Mouse (Mus musculus) neural tube, embryonic 10.5 days (tissue): ENCODE measurements at regions not wholly inside any gene's neighbourhood (a gene's known extent, or its start where the extent isn't known, plus 50 kb on each side); places are given as distances from the start of the nearest gene placed in this dataset.
A peak's percentile ranks its signal among the peaks of the same experiment; 100 is the strongest.
"Not testable (repeated sequence)": the region's sequence is repeated elsewhere in the genome, so short reads cannot be mapped to it uniquely, and the experiment has no call there.

Source experiments
- DNase-seq: peaks from one replicate; pipeline ENCODE4 v3.0.0-alpha.2; 2017; ENCODE audit warnings: low spot score; ENCODE audit errors: extremely low spot score

DNA sequence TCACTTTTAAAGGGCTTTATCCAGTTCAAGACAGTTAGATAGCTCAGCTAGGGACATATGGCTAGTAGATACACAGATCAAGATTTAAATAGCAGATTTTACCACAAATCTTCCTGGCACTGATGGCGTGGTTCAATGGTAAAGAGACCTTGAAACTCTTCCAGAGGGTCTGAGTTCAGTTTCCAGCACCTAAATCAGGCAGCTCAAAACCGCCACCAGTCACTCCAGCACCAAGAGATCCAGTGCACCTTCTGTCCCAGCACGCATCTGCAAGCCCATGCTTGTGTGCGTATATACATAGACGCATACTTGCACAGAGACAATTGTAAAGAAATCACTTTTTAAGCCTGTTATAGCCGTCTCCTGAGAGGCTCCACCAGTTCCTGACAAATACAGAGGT, 454.0 kb upstream of the Jmjd1c start:
- no peak for DNase-seq

DNA sequence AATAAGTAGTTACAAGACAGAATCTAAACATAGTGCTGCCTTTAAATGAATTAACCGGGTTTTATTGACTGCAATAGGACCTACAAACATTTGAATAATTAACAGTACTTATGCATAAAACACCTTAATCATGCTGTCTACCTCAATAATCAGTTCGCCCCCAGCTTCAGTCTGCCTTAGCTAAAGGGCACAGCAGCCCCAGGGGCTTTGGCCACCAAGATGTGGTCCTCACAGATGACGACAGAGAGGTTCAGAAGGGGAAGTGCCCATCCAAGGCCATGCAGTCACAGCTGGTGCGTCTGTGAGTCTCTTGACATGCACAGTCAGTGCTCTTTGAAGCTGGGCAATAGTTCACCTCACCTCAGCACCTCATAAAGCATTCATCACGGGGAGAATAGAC, 452.8 kb upstream of the Jmjd1c start:
- DNase-seq, result no peak

DNA sequence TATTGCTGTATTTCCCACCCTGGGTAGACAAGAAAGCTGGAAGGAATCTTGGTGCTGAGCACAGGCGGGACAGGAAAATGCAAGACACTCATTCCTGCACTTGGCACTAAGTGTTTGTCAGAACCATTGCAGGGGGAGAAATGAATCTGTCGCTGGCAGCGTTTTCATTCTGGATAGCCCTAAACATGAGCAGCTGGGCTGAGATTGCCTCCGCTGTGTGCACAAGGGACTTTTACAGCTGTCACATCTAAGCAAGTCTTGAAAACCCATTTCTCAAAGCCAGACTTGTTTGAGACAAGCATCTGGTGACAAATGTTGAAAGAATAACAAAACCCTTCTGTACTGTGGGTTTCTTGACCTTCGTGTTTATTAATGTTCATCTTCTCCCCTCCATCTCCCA, 438.4 kb upstream of the Jmjd1c start:
- DNase-seq, result no peak

DNA sequence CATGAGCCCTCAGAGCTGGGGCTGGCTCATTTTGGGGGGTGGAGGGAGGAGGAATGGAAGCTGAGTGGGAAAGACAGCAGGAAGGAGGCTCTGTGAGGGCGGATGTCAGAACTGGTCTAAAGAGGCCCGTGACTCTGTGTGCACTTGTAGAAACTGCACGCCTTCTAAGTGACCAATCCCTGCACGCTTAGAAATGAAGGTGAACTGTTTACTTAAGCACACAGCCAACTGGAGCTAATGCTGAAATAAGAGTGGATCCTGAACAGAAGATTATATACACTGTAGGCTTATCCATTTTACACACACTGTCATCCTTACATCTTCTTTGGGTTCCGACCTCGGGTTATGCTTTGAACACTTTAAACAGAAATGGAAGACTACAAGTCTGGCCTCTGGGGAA, 412.8 kb upstream of the Jmjd1c start:
- DNase-seq, result peak; percentile 5

DNA sequence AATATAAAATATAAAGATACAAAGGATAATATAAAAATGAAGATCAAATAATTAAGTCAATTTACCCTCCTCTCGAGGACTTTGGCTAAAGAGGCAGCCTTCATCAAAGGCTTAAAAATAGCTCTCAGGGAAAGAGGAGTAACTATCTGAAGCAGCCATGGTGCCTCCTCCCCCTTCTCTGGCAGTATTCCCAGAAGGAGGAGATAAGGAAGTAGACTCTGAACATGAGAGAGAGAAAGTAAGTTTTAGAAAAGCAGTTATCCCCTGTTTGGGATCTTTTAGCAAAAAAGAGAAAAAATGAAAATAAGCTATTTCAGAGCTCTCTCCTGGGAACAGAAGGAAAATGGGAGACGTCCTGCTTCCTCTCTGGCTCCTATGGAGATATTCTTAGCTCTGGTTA, 406.7 kb upstream of the Jmjd1c start:
- peak; percentile 2 for DNase-seq

DNA sequence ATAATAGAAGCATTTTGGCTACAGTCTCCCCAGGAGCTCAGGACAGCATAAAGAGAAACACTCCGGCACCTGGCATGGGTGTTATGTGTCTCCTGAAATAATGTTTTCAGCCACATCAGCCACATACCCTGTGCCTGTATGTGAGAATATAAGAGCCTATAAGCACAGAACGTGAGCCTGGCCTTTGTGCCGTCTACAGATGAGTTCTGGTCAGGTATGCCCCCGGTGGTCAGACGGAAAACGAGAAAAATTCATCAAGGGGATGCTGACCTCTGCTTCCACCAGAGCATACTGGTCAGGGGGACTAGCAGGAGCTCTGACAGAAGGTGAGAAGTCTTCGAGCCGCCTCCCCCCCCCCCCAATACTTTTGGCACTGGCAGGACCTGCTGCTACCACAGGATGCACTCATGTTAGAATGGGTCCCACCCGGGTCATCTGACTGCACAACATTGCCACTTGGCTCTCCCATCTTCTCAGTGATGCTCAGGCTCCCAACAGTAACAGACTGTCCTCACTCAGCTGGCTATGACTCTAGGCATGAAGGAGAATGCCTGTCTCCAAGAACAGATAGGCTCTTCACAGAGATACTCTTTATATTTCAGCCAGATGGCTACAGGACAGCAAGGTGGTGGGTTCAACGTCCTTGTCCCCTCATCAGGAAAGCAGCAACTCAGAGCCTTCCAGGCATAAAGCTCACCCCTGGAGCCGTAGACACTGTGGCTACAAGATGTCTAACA, 401.2 kb upstream of the Jmjd1c start:
- no peak for DNase-seq

DNA sequence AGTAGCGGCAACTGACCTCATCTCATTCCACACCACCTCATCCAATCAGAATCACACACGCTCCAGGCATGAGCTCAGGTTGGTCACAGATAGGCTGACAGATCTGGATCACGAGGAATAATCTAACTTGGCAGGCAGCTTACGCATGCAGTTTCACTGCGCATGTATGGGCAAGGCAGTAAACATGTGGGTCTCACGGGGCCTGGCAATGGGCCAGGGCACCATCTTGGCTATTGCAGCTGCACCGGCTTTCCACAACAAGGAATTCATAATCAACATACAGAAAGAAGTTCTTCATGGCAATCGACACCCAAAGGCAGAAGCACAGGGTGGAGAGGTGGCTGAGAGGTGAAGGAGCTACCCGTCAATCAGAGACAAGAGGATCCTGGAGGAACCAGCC, 381.0 kb upstream of the Jmjd1c start:
- DNase-seq, result not testable (repeated sequence)

DNA sequence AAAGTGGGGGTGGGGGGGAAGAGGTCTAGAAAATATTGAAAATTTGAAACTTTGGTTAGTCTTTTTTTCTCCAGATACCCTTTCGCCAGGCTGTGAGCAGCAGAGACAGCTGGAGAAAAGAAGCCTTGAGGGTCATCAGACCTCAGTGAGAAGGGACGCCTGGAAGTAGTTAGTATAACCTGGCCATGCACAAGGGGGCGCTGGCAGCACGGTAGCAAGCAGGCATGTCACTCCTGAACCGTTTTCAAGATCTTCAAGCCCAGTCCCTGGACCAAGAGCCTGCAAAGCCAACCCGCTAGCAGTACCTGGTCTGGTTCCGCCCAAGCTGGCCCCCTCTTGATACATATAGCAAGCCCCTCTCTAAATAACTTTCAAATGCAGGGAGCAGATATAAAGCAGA, 378.0 kb upstream of the Jmjd1c start:
- no peak for DNase-seq

DNA sequence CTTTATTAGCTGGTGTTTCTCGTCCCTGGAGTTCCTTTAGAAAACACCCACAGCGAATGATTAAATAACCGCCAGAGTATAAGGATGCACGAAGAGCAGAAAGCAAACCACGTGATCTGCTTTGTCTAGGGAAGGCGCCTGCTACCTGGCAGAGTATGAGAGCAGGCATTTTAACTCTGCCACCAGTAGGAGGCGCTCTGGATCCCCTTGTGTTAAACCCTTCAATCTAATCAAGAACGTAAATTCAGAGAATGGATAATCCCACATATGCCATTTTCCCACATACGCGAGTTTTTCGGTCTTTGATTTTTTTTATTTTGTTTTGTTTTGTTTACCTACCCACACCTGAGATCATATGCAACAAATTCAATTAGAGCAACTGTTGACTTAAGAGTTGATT, 376.1 kb upstream of the Jmjd1c start:
- DNase-seq, result no peak

DNA sequence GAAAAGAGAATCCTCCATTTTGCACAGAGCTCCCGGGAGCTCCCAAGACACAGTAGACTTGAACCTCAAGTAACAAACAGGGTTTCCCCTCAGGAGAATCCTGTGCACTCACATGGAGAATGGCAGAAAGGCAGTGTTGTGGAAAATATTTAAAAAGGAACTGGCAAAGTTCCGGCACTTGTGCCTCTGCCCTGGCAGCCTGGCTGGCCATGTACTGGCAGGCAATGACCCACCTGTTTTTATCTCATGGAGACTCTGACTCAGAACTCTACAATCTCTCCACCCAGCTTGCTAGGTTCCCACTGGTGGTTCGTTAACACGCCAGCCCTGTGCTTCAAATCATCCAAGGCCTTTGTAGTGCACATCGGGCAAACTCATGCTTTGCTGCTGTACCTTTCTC, 362.3 kb upstream of the Jmjd1c start:
- no peak for DNase-seq

DNA sequence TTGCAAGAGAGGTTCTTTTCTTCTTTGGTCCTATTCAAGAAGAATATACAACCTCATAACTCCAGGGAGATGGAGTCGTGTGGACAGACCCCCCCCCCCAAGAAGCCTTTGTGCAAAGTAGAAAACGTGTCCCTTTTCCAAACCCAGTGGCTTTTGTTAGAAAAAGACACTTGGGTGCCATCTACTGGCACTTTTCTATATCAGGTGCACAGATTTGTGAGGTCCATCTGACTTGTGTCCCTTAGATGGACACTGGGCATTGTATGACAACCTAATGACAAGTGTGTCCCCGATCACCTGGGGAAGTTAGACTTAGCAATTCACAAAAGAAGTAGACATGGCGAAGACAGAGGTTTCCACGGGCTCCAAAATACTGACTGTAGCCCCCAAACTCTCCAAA, 361.1 kb upstream of the Jmjd1c start:
- no peak for DNase-seq

DNA sequence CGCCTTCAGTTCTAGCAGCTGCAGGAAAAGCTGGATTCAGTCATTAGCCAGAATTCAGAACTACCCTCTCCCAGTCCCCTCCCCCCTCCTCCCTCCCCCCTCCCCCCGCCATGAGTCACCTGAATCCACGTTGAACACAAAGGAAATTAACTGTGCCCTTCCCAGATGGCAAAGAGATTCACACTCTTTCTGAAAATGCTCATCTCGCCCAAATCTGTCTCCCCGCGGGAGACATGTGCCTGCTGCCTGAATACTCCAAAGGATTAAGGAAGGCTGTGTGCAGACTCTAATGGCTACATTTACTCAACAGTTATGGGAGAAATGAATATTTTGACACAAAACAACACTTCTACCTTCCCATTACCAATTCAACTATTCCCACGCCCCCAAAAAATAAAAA, 356.9 kb upstream of the Jmjd1c start:
- DNase-seq, result no peak

DNA sequence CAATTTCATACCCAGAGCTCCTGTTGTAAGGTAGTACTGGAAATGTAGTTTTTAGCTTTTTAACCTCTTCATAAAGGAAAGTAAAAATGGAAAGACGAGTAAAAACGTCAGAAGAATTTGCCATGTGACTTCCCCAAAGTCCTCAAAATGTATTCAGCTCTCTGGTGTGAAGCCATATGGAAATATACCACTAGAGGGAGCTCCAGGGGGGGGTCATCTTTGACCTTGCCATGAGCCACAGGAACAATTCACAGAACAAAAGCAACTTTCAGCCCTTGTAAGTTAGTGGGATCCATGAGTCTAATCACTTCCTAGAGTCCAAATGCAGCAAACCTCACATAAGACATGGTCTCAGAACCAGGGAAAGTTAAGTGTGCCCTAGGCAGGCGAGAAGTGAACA, 354.1 kb upstream of the Jmjd1c start:
- peak; percentile 22 for DNase-seq

DNA sequence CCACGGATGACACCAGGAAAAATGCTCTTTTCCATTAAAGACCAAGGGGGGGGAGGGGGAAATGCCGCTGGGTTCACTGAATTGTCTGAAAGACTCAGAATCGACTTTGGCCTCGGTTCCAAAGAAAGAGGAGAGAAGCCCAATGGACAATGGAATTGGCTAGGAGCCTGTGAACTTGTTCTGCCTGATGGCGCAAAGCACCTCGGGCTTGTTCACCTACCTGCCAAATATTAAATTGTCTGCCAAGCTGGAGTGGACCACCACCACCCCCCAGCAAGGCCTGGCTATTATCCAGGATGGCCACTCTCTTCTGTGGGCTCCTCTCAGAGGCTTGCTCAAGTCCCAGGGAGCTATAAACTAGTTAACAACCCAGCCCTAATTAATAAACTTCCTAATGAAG, 352.7 kb upstream of the Jmjd1c start:
- DNase-seq, result no peak

DNA sequence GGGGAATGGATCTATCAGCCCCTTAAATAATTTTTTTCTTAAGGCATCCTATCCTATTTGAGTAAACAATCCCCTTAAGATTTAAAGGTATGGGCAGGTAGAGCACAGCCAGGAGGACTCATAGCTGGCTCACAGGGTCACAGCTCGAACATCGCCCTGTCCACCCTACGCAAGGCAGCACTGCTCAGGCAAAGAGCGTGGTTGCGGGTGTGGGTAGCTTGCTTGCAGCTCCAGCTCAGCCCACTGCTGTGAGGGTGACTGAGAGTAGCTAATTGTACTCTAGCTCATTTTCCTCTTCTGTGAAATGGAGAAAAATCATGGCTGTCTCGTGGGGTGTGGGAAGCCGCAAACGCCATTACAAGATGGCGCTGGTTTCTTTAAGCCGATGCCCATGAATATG, 350.1 kb upstream of the Jmjd1c start:
- DNase-seq, result no peak

DNA sequence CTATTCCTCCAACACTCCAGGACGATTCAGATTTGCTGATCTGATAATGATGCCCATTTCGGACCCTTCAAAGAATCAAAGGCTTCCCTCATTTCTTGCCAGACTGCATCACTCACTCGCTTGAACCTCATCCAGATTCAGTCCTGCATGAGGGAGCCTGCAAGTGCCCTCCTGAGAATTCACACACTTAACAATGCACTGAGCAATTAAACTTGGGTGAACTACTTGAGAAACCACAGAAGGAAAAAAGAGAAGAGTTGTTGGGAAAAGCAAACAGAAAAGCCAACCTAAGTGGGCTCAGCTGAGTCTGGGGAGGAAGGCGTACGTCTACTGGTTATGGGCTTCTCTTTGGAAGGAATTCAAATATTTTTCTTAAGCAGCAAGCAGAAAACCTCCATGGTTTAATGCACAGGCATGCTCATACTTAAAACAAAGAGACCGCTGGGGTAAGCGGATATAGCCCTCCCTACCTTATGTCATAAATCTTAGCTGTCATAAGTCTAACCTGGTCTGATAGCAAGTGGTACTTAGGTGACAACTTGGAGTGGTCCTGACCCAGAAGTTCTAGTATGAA, 343.6 kb upstream of the Jmjd1c start:
- DNase-seq, result no peak

DNA sequence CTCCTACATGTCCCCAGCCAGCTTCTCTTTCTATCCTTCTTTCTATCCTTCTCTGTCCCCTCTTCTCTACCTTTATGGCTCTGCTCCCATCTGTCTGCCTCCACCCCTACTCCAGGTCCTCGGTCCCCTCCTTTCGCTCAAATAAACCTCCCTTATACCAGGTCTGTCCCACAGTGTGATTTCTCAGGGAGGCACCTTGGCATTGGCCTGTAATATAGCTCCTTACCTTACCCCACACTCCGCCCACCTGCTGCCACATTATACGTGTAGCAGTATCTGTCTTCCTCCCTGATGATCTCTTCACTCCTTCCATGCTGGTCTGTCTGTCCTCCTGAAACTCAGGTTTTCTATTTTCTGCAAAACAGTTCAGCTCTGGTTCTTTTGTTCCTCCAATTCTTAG, 339.1 kb upstream of the Jmjd1c start:
- no peak for DNase-seq

DNA sequence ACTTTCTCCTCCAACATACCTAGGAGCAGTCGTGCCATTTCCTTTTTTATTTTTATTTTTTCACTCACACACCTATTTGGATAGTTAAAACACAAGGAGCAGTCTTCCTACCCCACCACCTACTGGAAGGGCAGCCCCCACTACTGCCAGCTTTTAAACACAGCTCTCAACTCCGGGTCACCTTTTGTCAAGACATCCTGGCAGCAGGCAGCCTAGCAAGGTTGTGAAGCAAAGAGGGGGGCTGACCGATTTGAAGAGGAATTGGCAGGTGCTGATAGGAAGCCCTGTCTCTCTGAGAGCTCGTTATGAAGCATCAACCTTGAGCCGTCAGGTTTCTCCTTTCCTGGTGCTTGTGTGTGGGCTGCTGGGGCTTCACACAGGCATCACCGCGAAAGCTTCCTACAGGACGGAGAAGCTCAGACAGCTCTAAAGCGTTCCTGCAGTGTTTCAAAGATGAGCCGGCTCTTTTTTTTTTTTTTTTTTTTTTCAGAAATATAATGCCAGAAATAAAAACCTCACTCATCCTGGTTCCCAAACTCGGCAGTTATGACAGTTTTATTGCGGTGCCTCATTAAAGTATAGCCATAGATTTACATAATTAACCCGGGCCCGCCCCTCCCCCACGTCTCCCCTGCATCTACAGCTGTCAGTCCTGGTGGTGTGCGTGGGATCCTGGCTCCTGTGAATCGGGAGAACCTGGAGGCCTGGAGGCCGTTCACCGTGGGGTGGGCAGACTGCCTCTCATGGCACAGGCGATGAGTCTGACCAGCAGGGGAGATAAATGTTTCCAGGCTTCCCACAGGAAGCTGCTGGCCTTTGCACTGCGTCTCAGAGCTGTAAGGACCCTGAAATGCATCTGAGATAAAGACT, 325.5 kb upstream of the Jmjd1c start:
- no peak for DNase-seq

DNA sequence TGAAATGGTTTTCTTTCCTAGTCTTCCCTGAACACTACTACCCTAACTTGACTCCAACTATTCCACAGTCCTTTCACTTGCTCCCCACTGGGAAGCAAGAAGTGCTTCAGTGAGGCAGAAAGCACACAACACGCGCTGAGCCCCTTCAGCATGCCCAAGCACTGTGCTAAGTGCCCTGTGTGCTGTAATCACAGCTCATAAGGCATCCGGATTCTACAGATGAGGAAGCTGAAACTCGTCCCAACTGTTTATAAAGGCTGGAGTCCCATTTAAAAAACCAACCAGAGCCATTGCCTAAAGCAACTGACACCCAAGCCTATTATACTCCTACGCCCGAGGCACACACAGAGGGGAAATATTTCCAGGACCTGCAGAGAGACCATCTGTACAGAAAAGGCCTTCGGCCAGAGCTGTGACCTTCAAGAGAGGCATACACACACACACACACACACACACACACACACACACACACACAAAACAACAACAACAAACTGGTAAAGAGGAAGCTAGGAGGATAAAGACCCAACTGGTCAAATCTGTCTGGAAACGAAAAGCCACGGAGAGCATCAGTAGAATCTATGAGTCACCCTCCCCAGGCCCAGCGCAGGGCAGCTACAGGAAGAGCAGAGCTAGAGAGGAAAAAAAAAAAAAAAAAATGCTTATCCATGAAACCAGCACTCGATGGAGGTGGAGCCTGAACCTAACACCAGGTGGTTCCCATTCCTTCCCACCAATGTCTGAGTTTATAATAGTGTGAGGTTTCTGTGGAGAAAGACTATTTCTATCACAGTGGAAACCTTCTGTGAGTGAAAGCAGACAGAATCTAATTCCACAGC, 315.4 kb upstream of the Jmjd1c start:
- no peak for DNase-seq

DNA sequence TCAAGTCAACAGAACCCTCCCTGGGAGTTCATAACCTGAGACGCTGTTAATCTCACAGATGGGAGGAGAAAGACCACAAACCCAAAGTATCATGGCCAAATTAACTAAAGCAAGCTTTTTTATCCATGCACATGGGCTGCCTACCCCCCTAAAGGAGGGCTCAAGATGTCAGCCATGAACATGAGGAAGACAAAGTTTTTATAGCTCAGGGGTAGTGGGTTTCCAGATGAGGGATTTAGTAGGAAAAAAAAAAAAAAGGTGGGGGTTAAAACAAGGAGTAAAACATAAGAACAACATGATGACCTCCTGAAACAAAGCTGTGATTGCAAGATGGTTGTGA, 314.8 kb upstream of the Jmjd1c start:
- no peak for DNase-seq

DNA sequence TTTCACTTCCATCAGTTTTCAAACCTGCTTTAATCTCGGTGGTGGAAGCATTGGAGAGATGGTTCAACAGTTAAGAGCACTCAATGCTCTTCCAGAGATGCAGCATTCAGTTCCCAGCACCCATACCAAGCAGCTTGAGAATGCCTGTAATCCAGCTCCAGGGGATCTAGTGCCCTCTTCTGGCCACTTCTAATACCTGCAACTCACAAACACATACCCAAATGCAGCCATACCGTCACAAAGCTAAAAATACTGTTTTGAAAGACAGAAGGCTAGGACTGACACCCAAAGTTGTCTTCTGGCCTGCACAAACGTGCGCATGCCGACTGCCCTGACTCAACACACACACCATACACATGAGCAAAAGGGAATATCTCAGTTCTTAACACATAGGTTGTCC, 313.9 kb upstream of the Jmjd1c start:
- no peak for DNase-seq

DNA sequence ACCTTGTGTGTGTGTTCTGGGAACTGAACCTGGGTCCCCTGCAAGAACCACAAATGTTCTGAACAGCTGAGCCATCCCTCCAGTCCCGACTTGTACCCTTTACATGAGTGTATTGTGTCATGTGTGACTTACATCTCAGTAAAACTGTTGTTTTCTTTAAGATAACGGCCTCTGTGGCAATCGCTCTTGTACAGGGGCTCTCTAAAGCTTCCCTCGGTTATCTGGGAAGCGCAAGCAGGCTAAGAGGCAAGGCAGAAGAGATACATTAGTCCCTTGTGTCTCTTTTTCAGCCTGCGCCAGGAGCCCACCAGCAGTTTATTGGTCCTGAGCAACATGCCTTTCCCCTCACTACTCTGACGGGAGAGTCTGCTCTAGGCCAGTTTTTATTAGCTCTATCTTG, 308.1 kb upstream of the Jmjd1c start:
- no peak for DNase-seq
